Mouse (Mus musculus) MEL (cell line): ENCODE data around the gene Slc4a8.

ENCODE experiments used
- CTCF ChIP-seq, 3 experiments: IDR thresholded peaks in 2 of 3; conservative IDR thresholded peaks in 1 of 3; 2 replicates each; pipeline ENCODE4 v1.5.1; 2011 to 2012; ENCODE audit warnings: low read length in 3 of 3, low read depth in 2 of 3, mild to moderate bottlenecking in 2 of 3, improper control_type of control experiment in 1 of 3, inconsistent platforms in 1 of 3, mixed read lengths in 1 of 3, moderate library complexity in 1 of 3; ENCODE audit not compliant: control insufficient read depth in 1 of 3, insufficient read depth in 1 of 3, poor library complexity in 1 of 3, severe bottlenecking in 1 of 3
- NELFE ChIP-seq: IDR thresholded peaks from 2 replicates; pipeline ENCODE4 v1.6.1; 2011; ENCODE audit warnings: low read depth, low read length, improper control_type of control experiment
- POLR2A ChIP-seq, 2 experiments: IDR thresholded peaks; 2 replicates each; pipeline ENCODE4 v1.6.1; 2011 to 2012; ENCODE audit warnings: low read length in 2 of 2, mild to moderate bottlenecking in 2 of 2, control low read depth in 1 of 2, improper control_type of control experiment in 1 of 2, low read depth in 1 of 2, moderate library complexity in 1 of 2; ENCODE audit not compliant: control insufficient read depth in 1 of 2, insufficient read depth in 1 of 2, poor library complexity in 1 of 2
- RAD21 ChIP-seq: IDR thresholded peaks from 2 replicates; pipeline ENCODE4 v1.6.1; 2011; ENCODE audit warnings: mild to moderate bottlenecking, low read depth, low read length, improper control_type of control experiment
- RCOR1 ChIP-seq: IDR thresholded peaks from 2 replicates; pipeline ENCODE4 v1.6.1; 2012; ENCODE audit warnings: low read depth, mild to moderate bottlenecking, inconsistent platforms, low read length, improper control_type of control experiment

DNA sequence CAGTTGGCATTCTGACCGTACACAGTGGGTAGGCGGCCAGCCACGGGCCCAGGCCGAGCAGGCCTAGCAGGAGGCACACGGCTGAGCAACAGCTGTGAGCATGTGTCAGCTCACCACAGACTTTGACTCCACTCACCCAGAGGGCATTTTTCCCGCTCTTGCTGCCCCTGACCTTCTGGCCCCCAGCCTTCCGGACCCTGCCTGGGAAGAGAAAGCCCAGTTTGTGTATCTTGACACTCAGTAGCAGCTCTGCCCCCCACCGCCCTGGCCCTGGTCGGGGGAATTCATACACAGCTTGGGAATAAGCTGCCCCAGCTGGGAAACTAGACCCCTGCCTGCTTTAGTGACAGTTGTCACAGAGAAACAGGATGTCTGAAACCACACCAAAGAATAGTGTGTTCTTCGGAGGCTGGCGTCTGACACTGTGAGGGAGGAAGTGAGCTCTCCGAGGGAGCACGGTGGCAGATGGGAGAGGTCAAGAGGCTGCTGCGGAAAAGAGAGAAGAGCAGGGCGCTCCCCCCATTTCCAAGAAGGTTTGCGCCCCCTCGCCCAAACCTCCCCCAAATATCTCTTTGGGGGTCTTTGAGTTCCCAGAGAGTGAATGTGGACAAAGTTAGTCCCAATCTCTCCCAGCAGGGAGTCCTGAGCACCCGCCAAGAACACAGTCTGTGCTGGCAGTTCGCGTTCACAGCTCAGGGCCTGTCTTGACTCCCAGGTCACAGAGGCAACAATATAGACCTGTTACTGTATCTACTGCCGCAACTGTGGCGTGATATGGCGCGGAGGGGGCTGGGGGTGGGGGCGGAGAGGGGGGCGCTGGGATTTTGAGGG is 83.7 kb downstream of the Slc4a8 start:
- no peak for TF ChIP-seq POLR2A (IDR thresholded peaks at IDR 0.05; ENCODE audit: control insufficient read depth in 1 of 2, insufficient read depth in 1 of 2, low read depth in 1 of 2, low read length in 2 of 2, poor library complexity in 1 of 2)
- TF ChIP-seq RCOR1 = no peak
- no peak for TF ChIP-seq RAD21
- no peak for TF ChIP-seq CTCF (IDR thresholded peaks at IDR 0.05 in 2 of 3, conservative IDR thresholded peaks at IDR 0.05 in 1 of 3; ENCODE audit: control insufficient read depth in 1 of 3, insufficient read depth in 1 of 3, low read depth in 2 of 3, low read length in 3 of 3, poor library complexity in 1 of 3, severe bottlenecking in 1 of 3)
- no peak for TF ChIP-seq NELFE
